15 mouse cellular contexts compared by ENCODE assay signal in the genomic region with DNA sequence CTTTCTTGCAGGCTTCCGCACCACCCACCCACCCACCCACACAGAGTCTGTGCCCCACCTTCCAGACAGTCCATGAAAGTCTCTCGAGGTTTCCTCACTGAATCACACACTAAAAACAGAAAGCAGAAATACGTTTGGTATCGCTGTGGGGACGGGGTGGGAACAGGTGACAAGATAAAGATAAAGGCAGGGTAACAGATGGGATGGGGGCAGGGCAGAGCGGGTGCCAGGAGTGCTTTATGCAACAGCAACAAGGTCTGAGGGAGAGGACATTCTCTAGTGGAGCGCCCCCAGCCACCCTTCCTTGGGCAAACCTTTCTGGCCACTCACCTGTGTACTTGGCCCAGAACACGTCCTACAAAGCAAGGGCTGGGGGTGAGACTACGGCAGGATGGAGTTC. TPM values are rescaled to one million over a fixed set of nuclear protein-coding genes. Genes with fewer than 3 reads are reported as not detected.
A peak's percentile ranks its signal among the peaks of the same experiment; 100 is the strongest.
DNase-seq lines count a peak whose midpoint lies in the region; ATAC-seq and TF ChIP-seq lines count a peak whose summit lies in the region.
"Had no signal": no experiment of that assay in that cellular context is flagged by ENCODE, and none has a peak within 500 bp of the region (broad histone marks: within the 10 kb centered on the region; RNA-seq: fewer than 3 reads in every experiment).

No protein-coding gene starts in this region.

- H3K4me2 ChIP-seq in embryonic facial prominence, embryonic 14.5 days (ENCODE audit: low read depth, low read length), result no peak overlapping the region
- peak overlapping the region; percentile 57 for H3K4me2 ChIP-seq in liver, embryonic 12.5 days
- H3K4me2 ChIP-seq: hindbrain, embryonic 14.5 days; midbrain, embryonic 12.5 days; neural tube, embryonic 13.5 days; stomach, embryonic 15.5 days had no signal

- no peak for TF ChIP-seq CTCF in lung, adult 2 months (IDR thresholded peaks at IDR 0.05; ENCODE audit: insufficient read depth, low read length)

- peak; percentile 31; the same call in 1 of the 2 replicates for ATAC-seq in embryonic facial prominence, embryonic 14.5 days (ENCODE audit: low read depth)
- ATAC-seq in liver, embryonic 12.5 days, result peak; percentile 77

- no peak overlapping the region for H3K4me3 ChIP-seq in embryonic facial prominence, embryonic 14.5 days (ENCODE audit: low read depth, low read length)
- no peak overlapping the region for H3K4me3 ChIP-seq in embryonic facial prominence, embryonic 10.5 days
- H3K4me3 ChIP-seq in liver, embryonic 12.5 days, result peak overlapping the region; percentile 42
- no peak overlapping the region for H3K4me3 ChIP-seq in lung, adult 2 months (replicated peaks; ENCODE audit: extremely low read depth, low read depth, low read length)
- H3K4me3 ChIP-seq: midbrain, embryonic 12.5 days; neural tube, embryonic 13.5 days; stomach, embryonic 15.5 days had no signal

- no peak for DNase-seq in embryonic facial prominence, embryonic 14.5 days (ENCODE audit: low spot score)
- DNase-seq in embryonic facial prominence, embryonic 10.5 days (ENCODE audit: low spot score), result no peak
- DNase-seq in cerebellum, adult 9-10 months, result peak; percentile 55
- DNase-seq in thymus, postnatal 14 days, result peak; percentile 72
- DNase-seq in right cerebral cortex, adult 2 months (ENCODE audit: low spot score in 2 of 2), result no peak
- DNase-seq in lung, adult 2 months, result no peak
- no peak for DNase-seq in neural tube, embryonic 10.5 days (ENCODE audit: extremely low spot score, low spot score)
- DNase-seq: adrenal gland, postnatal 25 days; lung, adult 18-20 months had no signal

- no peak overlapping the region for H3K27ac ChIP-seq in embryonic facial prominence, embryonic 14.5 days (replicated peaks; ENCODE audit: low read depth, low read length)
- H3K27ac ChIP-seq in embryonic facial prominence, embryonic 10.5 days (replicated peaks), result no peak overlapping the region
- peak overlapping the region; percentile 59 for H3K27ac ChIP-seq in liver, embryonic 12.5 days
- H3K27ac ChIP-seq: hindbrain, embryonic 14.5 days; midbrain, embryonic 12.5 days; neural tube, embryonic 13.5 days; stomach, embryonic 15.5 days had no signal

- no peaks in the 10 kb centered on the region for H3K36me3 ChIP-seq in embryonic facial prominence, embryonic 14.5 days (ENCODE audit: control insufficient read depth, insufficient read depth, low read length)
- no peaks in the 10 kb centered on the region for H3K36me3 ChIP-seq in embryonic facial prominence, embryonic 10.5 days (replicated peaks)
- H3K36me3 ChIP-seq in liver, embryonic 12.5 days, result no peaks in the 10 kb centered on the region
- H3K36me3 ChIP-seq: midbrain, embryonic 12.5 days; neural tube, embryonic 13.5 days; stomach, embryonic 15.5 days had no signal

- WGBS in embryonic facial prominence, embryonic 14.5 days, result 83% methylated on average over 9 of the region's 9 CpGs
- WGBS in embryonic facial prominence, embryonic 10.5 days, result 85% methylated on average over 9 of the region's 9 CpGs
- 34% methylated on average over 9 of the region's 9 CpGs for WGBS in liver, embryonic 12.5 days (ENCODE audit: insufficient replicate concordance)
- 79% methylated on average over 9 of the region's 9 CpGs for WGBS in lung, adult 2 months

- H3K27me3 ChIP-seq in embryonic facial prominence, embryonic 14.5 days (replicated peaks; ENCODE audit: control insufficient read depth, insufficient read depth, low read length), result no peaks in the 10 kb centered on the region
- H3K27me3 ChIP-seq in embryonic facial prominence, embryonic 10.5 days (replicated peaks; ENCODE audit: low read depth, poor library complexity, severe bottlenecking), result no peaks in the 10 kb centered on the region
- H3K27me3 ChIP-seq in liver, embryonic 12.5 days (replicated peaks), result peaks cover 6% of the 10 kb centered on the region; the same call in 1 of the 2 replicates
- H3K27me3 ChIP-seq: midbrain, embryonic 12.5 days; neural tube, embryonic 13.5 days; stomach, embryonic 15.5 days had no signal

- no peaks in the 10 kb centered on the region for H3K9me3 ChIP-seq in embryonic facial prominence, embryonic 14.5 days (ENCODE audit: control insufficient read depth, low read length)
- no peaks in the 10 kb centered on the region for H3K9me3 ChIP-seq in embryonic facial prominence, embryonic 10.5 days
- H3K9me3 ChIP-seq in liver, embryonic 12.5 days (replicated peaks), result no peaks in the 10 kb centered on the region
- H3K9me3 ChIP-seq: midbrain, embryonic 12.5 days; neural tube, embryonic 13.5 days; stomach, embryonic 15.5 days had no signal

- no peak for TF ChIP-seq POLR2A in lung, adult 2 months (IDR thresholded peaks at IDR 0.05; ENCODE audit: borderline replicate concordance, extremely low read depth, low read depth, low read length)

- H3K9ac ChIP-seq in embryonic facial prominence, embryonic 14.5 days (ENCODE audit: low read depth, low read length), result no peak overlapping the region
- H3K9ac ChIP-seq in liver, embryonic 12.5 days, result peak overlapping the region; percentile 54
- H3K9ac ChIP-seq: hindbrain, embryonic 14.5 days; midbrain, embryonic 12.5 days; neural tube, embryonic 13.5 days; stomach, embryonic 15.5 days had no signal

- H3K4me1 ChIP-seq in embryonic facial prominence, embryonic 14.5 days (ENCODE audit: control insufficient read depth, insufficient read depth, low read length), result no peaks in the 10 kb centered on the region
- H3K4me1 ChIP-seq in embryonic facial prominence, embryonic 10.5 days, result 0 out of 2 replicates have a peak, but pooled peaks cover 3% of the 10 kb centered on the region
- peaks cover 37% of the 10 kb centered on the region for H3K4me1 ChIP-seq in liver, embryonic 12.5 days
- H3K4me1 ChIP-seq in lung, adult 2 months (ENCODE audit: control insufficient read depth, insufficient read depth, low read length), result no peaks in the 10 kb centered on the region
- H3K4me1 ChIP-seq: midbrain, embryonic 12.5 days; neural tube, embryonic 13.5 days; stomach, embryonic 15.5 days had no signal

RNA-seq across cellular contexts. Expression of gene F2, which starts 1.4 kb away (rescaled TPM):
- polyA plus RNA-seq in embryonic facial prominence, embryonic 14.5 days (2014; fragmentation: Nextera tagmentation; extraction: Ambion mirVana), result 2.0 and 2.1 TPM in 2 replicates
- polyA plus RNA-seq in embryonic facial prominence, embryonic 10.5 days (2016; fragmentation: Nextera tagmentation; extraction: Ambion mirVana), result 0.09 and 0.15 TPM in 2 replicates
- polyA plus RNA-seq in liver, embryonic 12.5 days (2016; fragmentation: Nextera tagmentation; extraction: Ambion mirVana), result 121 and 125 TPM in 2 replicates
- 0.44 and 1.2 TPM in 2 replicates for polyA plus RNA-seq in lung, adult 2 months (2012; rRNA removed)
- polyA plus RNA-seq: embryonic facial prominence, embryonic 11.5 days; midbrain, embryonic 12.5 days had no signal

RNA-seq across cellular contexts. Expression of gene Zfp408, which starts 14.8 kb away (rescaled TPM):
- polyA plus RNA-seq in embryonic facial prominence, embryonic 14.5 days (2014; fragmentation: Nextera tagmentation; extraction: Ambion mirVana), result 4.0 and 5.0 TPM in 2 replicates
- 11.0 and 11.5 TPM in 2 replicates for polyA plus RNA-seq in embryonic facial prominence, embryonic 10.5 days (2016; fragmentation: Nextera tagmentation; extraction: Ambion mirVana)
- polyA plus RNA-seq in liver, embryonic 12.5 days (2016; fragmentation: Nextera tagmentation; extraction: Ambion mirVana), result 5.0 and 5.9 TPM in 2 replicates
- polyA plus RNA-seq in lung, adult 2 months (2012; rRNA removed), result 14.5 and 17.2 TPM in 2 replicates

RNA-seq across cellular contexts. Expression of gene Arhgap1, which starts 14.8 kb away (rescaled TPM):
- 117 and 120 TPM in 2 replicates for polyA plus RNA-seq in embryonic facial prominence, embryonic 14.5 days (2014; fragmentation: Nextera tagmentation; extraction: Ambion mirVana)
- 76.0 and 80.5 TPM in 2 replicates for polyA plus RNA-seq in embryonic facial prominence, embryonic 10.5 days (2016; fragmentation: Nextera tagmentation; extraction: Ambion mirVana)
- 59.8 and 66.1 TPM in 2 replicates for polyA plus RNA-seq in liver, embryonic 12.5 days (2016; fragmentation: Nextera tagmentation; extraction: Ambion mirVana)
- polyA plus RNA-seq in lung, adult 2 months (2012; rRNA removed), result 130 and 170 TPM in 2 replicates

Comparison
In these comparisons a context has a peak if more than half of its experiments do, and no peak if none do; other contexts are left out.
1. DNase-seq: peak in cerebellum, adult 9-10 months (single experiment) and thymus, postnatal 14 days (single experiment); none in embryonic facial prominence, embryonic 14.5 days (single experiment), embryonic facial prominence, embryonic 10.5 days (single experiment), right cerebral cortex, adult 2 months (0 of 2), lung, adult 2 months (single experiment) and neural tube, embryonic 10.5 days (single experiment).
2. RNA of gene F2, which starts 1.4 kb away (polyA plus RNA-seq): 121 to 125 TPM in liver, embryonic 12.5 days; 2.0 to 2.1 TPM in embryonic facial prominence, embryonic 14.5 days, 0.44 to 1.2 TPM in lung, adult 2 months and 0.09 to 0.15 TPM in embryonic facial prominence, embryonic 10.5 days; every median in the first group is over 10 times any median in the second.